Mouse (Mus musculus): ENCODE measurements around the gene Dpf1. TPM values are rescaled to one million over a fixed set of nuclear protein-coding genes. Genes with fewer than 3 reads are reported as not detected.

Dpf1 gene
- polyA plus RNA-seq, 1 experiment from 2014 or later, result 12.8 TPM

DNA sequence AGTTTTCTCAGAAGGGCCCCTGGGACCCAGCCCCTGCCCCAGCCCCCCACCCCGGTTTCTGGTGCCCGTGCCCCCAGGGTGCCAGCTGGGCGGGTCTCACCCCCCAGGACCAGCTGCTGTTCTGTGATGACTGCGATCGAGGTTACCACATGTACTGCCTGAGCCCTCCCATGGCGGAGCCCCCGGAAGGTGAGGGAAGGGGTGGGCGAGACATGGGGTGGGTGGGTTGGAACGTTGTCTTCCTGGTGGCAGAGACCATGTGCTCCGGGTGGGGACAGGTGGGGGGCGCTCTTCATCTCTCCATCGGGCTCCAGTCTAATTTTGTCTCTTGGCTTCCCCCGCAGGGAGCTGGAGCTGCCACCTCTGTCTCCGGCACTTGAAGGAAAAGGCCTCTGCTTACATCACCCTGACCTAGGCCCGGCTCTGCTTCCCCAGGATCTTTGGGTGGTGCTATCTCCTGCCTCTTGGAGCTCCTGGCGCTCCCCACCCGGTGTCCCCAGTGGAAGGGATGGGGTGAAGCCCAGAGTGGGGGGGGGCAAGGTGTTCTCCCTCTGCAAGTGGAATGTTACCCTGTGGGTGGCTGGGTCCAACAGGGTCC lies 12.5 kb downstream of the Dpf1 start:
- H3K4me1 ChIP-seq, result peaks cover 60% of the 10 kb centered on the region
- no peaks in the 10 kb centered on the region for H3K27me3 ChIP-seq
- no peak overlapping the region for H3K4me3 ChIP-seq
- no peaks in the 10 kb centered on the region for H3K9me3 ChIP-seq
- H3K9ac ChIP-seq, result no peak overlapping the region
- peak overlapping the region; percentile 47 for H3K4me2 ChIP-seq
- no peak for ATAC-seq (ENCODE audit: borderline replicate concordance, extremely low read depth, low FRiP score, low TSS enrichment)
- H3K27ac ChIP-seq, result peak overlapping the region; percentile 94
- WGBS, result 47% methylated on average over 17 of the region's 17 CpGs
- no peaks in the 10 kb centered on the region for H3K36me3 ChIP-seq

DNA sequence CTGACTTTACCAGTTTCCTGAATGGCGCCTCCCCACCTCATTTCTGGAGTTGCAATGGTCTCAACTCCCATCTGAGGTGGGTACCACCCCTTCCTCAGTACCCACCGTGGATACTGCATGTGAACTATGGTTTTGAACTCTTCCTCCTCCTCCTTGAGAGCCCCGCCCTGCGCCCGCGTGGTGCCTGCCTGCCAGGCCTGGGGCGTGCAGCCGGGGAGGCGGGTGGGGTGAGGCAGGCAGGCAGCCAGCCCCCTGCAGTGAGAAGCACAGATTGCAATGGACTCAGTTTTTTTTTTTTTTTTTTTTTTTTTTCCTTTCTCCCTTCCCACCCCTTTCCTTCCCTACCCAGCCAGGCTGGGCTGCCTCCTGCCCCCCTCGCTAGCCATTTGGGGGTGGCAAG lies 13.2 kb downstream of the Dpf1 start:
- H3K4me2 ChIP-seq, result peak overlapping the region; percentile 47
- H3K27me3 ChIP-seq, result no peaks in the 10 kb centered on the region
- no peaks in the 10 kb centered on the region for H3K36me3 ChIP-seq
- 3% methylated on average over 8 of the region's 10 CpGs for WGBS
- no peak overlapping the region for H3K4me3 ChIP-seq
- peaks cover 63% of the 10 kb centered on the region for H3K4me1 ChIP-seq
- H3K9me3 ChIP-seq, result no peaks in the 10 kb centered on the region
- peak overlapping the region; percentile 27; the same call in 1 of the 2 replicates for H3K9ac ChIP-seq
- peak; percentile 39 for ATAC-seq (ENCODE audit: borderline replicate concordance, extremely low read depth, low FRiP score, low TSS enrichment)
- peak overlapping the region; percentile 94 for H3K27ac ChIP-seq

DNA sequence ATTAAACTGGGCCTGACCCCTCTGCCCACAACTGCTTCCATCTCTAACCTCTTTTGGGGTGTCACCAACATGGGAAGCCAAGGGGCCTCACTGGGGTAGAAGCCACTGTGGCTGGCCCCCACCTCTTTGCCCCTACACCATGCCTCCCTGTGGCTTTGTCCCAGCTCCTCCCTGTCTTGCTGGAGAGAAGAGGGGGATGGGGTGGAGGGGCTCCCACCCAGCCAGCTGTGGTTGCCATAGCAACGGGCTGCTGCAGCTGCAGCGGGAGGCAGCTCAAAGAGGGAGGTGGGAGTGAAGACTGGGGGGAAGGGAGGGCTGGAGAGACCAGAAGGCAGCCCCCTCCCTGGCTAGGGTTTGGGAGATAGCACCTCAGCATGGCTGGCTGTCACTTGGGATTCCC lies 13.8 kb downstream of the Dpf1 start:
- Histone ChIP-seq H3K9ac (peak overlapping the region; percentile 27; the same call in 1 of the 2 replicates), H3K27ac (peak overlapping the region; percentile 94), H3K4me1 (peaks cover 63% of the 10 kb centered on the region), H3K36me3 (no peaks in the 10 kb centered on the region), H3K4me2 (peak overlapping the region; percentile 47), H3K4me3 (0 out of 2 replicates have a peak overlapping the region, but pooled peaks have one; percentile 3), H3K27me3 (no peaks in the 10 kb centered on the region), H3K9me3 (no peaks in the 10 kb centered on the region)
- WGBS, result 0% methylated on average over 2 of the region's 2 CpGs
- peak; percentile 50 for ATAC-seq (ENCODE audit: borderline replicate concordance, extremely low read depth, low FRiP score, low TSS enrichment)

DNA sequence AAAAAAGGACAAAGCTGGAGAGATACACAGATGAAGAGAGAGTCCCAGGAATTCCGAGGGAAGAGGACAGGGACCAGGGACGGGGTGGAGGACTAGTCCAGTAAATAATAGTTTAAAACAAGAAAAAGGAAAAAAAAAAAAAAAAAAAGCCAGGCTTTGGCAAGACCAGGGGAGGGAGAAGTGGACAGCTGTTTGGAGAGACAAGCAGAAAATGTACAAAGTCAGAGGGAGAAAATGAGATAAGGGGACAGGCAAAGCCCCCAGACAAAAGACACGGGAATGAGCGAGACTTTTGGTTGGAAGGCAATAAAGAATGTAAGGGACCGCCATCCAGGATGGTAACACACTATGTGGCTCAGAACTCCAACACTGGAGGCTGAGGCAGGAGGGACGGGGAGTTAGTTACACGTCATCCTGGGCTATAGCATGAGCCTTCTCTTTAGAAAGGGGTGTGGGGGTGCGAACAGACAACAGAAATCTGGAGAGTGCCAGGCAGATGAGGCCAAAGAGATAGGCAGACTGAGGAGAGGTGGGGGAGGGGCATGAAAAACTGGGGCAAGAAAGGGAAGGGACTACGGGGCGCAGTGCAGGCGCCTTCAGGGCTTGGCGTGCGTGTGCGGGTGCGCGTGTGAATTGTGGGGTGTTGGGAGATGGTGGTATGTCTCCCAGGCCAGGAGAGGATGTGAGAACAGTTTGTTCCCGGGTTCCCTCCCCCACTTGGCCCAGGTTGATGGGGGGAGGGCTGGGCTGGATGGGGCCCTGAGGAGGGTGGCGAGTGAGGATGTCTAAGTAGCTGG lies 14.6 kb downstream of the Dpf1 start:
- H3K4me3 ChIP-seq, result peak overlapping the region; percentile 30
- peak; percentile 56 for ATAC-seq (ENCODE audit: borderline replicate concordance, extremely low read depth, low FRiP score, low TSS enrichment)
- peak overlapping the region; percentile 94 for H3K27ac ChIP-seq
- H3K27me3 ChIP-seq, result no peaks in the 10 kb centered on the region
- H3K4me2 ChIP-seq, result peak overlapping the region; percentile 47
- 5% methylated on average over 18 of the region's 18 CpGs for WGBS
- H3K4me1 ChIP-seq, result peaks cover 63% of the 10 kb centered on the region
- no peaks in the 10 kb centered on the region for H3K9me3 ChIP-seq
- H3K36me3 ChIP-seq, result no peaks in the 10 kb centered on the region
- H3K9ac ChIP-seq, result peak overlapping the region; percentile 13; the same call in 1 of the 2 replicates

DNA sequence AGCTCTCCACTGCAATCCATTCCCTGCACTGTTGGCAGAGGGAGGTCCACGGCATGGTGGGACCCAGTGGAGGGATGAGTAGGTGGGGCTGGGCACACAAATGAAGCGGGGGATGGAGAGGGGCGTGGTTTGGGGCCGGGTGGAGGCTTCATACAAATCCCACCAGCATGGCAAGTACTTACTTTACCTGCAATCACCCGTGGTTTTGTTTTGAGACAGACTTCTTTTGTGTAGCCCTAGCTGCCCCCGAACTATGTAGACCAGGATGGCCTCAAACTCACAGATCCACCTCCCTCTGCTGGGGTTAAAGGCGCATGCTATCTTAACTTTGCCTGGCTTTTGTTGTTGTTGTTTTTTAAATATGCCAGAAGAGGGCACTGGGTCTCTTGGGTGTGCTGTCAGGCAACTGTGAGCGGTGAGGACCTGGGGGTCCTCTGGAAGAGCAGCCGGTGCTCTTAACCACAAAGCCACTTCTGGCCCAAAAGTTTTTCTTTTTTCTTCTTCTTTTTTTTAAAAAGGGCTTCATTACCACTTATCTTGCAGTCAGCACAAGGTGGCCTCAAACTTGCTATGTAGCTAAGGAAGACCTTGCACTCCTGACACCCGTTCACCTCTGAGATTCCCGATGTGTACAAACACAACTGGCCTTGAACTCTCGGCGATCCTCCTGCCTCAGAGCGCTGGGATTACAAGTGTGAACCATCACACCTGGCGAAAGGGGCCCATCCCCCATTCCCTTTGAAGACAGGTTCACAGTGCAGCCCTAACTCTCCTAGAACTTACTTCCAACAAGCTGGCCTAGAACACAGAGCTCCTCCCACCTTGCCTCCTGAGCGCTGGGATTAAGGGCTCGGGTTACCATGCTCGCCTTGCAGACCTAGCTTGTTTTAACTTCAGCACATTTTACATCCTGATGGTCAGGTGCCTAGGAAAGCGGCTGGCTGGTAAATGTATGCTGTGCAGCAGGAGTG lies 15.9 kb downstream of the Dpf1 start:
- H3K36me3 ChIP-seq, result peaks cover 9% of the 10 kb centered on the region
- peak overlapping the region; percentile 94 for H3K27ac ChIP-seq
- no peaks in the 10 kb centered on the region for H3K27me3 ChIP-seq
- peaks cover 63% of the 10 kb centered on the region for H3K4me1 ChIP-seq
- no peaks in the 10 kb centered on the region for H3K9me3 ChIP-seq
- 14% methylated on average over 19 of the region's 19 CpGs for WGBS
- peak overlapping the region; percentile 47 for H3K4me2 ChIP-seq
- ATAC-seq (ENCODE audit: borderline replicate concordance, extremely low read depth, low FRiP score, low TSS enrichment), result no peak
- H3K9ac ChIP-seq, result peak overlapping the region; percentile 13; the same call in 1 of the 2 replicates
- peak overlapping the region; percentile 30 for H3K4me3 ChIP-seq

DNA sequence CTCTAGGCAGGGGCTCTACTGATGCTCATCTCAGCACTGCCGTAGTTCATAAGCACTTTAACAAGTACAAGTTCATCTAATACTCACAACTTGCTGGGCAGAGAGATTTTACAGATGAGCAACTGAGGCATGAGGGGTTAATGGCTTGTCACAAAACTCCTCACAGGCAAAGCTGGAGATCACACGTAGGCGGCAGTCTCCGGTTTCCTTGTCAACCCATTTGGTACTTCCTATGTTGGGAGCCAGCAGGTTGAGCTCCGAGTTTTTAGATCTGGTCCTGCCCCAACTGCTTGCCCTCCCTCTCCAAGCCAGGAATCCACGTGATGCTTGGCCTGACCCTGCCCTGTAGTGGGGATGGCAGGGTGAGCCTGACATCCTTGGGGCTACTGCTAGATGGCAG lies 23.3 kb downstream of the Dpf1 start:
- Histone ChIP-seq H3K9ac (no peak overlapping the region), H3K36me3 (peaks cover 43% of the 10 kb centered on the region), H3K27ac (no peak overlapping the region), H3K4me2 (no peak overlapping the region), H3K4me3 (no peak overlapping the region), H3K9me3 (no peaks in the 10 kb centered on the region), H3K27me3 (no peaks in the 10 kb centered on the region), H3K4me1 (no peaks in the 10 kb centered on the region)
- 72% methylated on average over 6 of the region's 6 CpGs for WGBS
- ATAC-seq (ENCODE audit: borderline replicate concordance, extremely low read depth, low FRiP score, low TSS enrichment), result no peak

DNA sequence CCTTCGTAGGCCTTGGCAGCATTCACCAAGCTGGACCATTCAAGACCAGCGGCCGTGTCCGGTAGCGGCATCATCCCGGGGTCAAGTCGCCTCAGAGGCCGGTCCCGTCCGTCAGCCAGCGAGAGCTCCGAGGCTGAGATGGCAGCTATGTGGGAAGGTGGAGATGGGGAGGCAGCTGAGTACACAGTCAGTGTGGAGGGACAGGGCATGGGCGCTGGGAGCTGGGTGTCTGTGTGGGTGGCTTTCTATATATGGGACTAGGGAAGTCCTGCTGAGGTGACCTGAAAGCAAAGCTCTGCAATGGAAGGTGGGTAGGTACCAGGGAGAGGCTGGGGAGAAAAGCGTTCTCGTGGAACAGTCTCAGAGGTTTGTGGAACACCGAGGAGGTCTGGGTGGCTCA lies 25.2 kb downstream of the Dpf1 start:
- WGBS, result 92% methylated on average over 16 of the region's 16 CpGs
- no peak for ATAC-seq (ENCODE audit: borderline replicate concordance, extremely low read depth, low FRiP score, low TSS enrichment)
- Histone ChIP-seq H3K4me2 (no peak overlapping the region), H3K9ac (no peak overlapping the region), H3K9me3 (no peaks in the 10 kb centered on the region), H3K4me1 (no peaks in the 10 kb centered on the region), H3K27ac (no peak overlapping the region), H3K27me3 (no peaks in the 10 kb centered on the region), H3K4me3 (no peak overlapping the region), H3K36me3 (peaks cover 41% of the 10 kb centered on the region)

DNA sequence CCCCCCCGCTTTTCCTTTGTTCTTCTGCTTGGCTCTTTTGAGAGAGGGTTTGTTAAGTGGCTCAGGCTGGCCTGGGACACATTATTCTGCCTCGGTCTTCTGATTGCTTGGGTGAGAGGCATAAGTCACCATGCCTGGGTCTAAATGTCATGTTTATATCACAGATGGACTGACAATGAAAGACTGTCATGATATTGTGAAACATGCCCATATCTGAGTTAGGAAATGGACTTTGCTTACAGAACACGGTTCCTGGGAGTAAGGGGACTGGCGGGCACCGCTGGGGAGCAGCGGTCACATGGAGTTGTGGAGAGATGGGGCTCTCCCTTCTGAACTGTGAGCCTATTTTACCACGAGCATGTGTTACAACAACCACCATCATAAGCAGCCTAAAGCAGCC lies 30.4 kb downstream of the Dpf1 start:
- H3K27me3 ChIP-seq, result no peaks in the 10 kb centered on the region
- H3K36me3 ChIP-seq, result peaks cover 32% of the 10 kb centered on the region
- no peak overlapping the region for H3K27ac ChIP-seq
- no peak; the same call in 1 of the 2 replicates for ATAC-seq (ENCODE audit: borderline replicate concordance, extremely low read depth, low FRiP score, low TSS enrichment)
- H3K4me2 ChIP-seq, result no peak overlapping the region
- no peaks in the 10 kb centered on the region for H3K9me3 ChIP-seq
- H3K4me3 ChIP-seq, result no peak overlapping the region
- peaks cover 3% of the 10 kb centered on the region for H3K4me1 ChIP-seq
- 26% methylated on average over 6 of the region's 7 CpGs for whole genome bisulfite sequencing
- no peak overlapping the region for H3K9ac ChIP-seq

DNA sequence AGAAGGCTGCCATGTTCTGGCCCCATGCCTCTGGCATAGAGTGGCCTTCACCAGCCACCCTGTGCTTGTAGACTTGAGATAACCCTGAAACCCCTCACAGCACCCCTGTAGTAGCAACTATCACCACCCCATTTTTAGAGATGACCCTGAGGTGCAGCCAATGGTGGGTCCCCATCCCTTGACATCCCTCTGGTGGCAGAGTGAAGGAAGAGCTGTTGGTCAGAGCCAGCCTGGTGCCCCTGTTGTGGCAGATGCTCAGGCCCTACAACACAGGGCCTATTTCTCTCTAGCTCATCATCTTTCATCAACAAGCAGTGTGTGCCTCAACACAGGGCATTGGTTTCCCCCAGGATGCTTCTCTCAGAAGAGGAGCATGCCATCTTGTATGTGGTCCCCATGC lies 31.5 kb downstream of the Dpf1 start:
- Histone ChIP-seq H3K27ac (no peak overlapping the region), H3K36me3 (peaks cover 27% of the 10 kb centered on the region; the same call in 1 of the 2 replicates), H3K4me2 (no peak overlapping the region), H3K27me3 (no peaks in the 10 kb centered on the region), H3K9ac (no peak overlapping the region), H3K4me3 (no peak overlapping the region), H3K4me1 (peaks cover 3% of the 10 kb centered on the region), H3K9me3 (no peaks in the 10 kb centered on the region)
- ATAC-seq (ENCODE audit: borderline replicate concordance, extremely low read depth, low FRiP score, low TSS enrichment), result no peak

DNA sequence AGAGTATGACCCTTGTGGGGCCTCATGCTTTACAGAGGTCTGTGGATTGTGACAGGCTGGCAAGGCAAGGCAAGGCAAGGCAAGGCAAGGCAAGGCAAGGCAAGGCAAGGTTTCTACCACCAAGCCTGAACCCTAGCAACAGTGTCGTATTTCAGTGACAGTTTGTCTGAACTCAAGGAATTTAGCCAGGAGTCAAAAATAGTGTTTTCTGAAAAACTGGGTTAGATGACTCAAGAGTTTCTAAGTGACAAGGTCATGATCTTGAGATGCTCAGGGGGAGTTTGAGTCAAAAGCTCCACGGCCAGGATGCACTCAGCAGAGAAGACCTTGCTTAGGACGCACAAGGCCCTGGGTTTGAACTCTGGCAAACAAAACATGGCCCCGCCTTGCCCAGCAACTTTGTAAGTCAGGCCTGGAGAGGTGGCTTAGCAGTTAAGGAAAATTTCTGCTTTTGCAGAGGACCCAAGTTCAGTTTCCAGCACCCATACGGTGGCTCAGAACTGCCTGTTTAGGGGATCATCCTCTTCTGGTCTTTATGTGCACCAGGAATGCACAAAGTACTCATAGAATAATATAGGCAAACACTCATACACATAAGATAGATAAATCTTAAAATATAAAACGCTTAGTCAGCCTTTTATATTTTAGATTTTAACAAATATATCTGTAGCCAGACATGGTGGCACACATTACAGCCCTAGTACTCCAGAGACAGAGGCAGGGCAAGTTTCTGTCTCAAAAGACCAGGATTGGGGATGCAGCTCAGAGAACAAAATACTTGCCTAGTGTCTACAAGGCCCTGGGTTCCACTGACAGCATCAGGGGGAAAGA lies 32.3 kb downstream of the Dpf1 start:
- H3K27ac ChIP-seq, result no peak overlapping the region
- no peak overlapping the region for H3K4me2 ChIP-seq
- no peaks in the 10 kb centered on the region for H3K27me3 ChIP-seq
- H3K4me1 ChIP-seq, result peaks cover 3% of the 10 kb centered on the region
- WGBS, result 71% methylated on average over 6 of the region's 6 CpGs
- H3K9ac ChIP-seq, result no peak overlapping the region
- no peaks in the 10 kb centered on the region for H3K9me3 ChIP-seq
- H3K36me3 ChIP-seq, result peaks cover 20% of the 10 kb centered on the region; the same call in 1 of the 2 replicates
- ATAC-seq (ENCODE audit: borderline replicate concordance, extremely low read depth, low FRiP score, low TSS enrichment), result no peak
- H3K4me3 ChIP-seq, result no peak overlapping the region

DNA sequence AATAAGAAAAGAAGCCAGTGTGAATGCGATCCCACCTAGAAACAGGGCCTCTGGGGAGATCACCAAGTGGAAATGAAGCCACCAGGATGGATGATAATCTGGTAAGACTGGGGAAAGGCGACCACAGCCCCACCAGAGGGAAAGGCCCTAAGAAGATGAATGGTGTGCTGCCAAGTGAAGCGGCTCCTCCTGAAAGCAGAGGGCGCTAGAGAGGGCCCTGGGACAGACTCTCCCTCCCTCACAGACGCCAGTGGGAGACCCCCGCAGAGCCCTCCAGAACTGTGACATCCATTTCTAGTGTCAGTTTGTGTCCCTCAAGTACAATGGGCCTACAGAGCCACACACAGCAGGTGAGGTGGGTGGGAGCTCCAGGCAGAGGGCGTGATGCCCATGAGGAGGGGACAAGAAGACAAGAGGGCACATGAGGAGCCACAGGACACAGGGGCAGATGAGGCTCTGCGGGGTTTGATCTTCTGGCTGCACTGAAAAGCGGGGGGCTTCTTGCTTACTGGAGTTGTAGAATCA lies 33.1 kb downstream of the Dpf1 start:
- peaks cover 3% of the 10 kb centered on the region for H3K4me1 ChIP-seq
- whole genome bisulfite sequencing, result 75% methylated on average over 9 of the region's 9 CpGs
- no peak for ATAC-seq (ENCODE audit: borderline replicate concordance, extremely low read depth, low FRiP score, low TSS enrichment)
- no peak overlapping the region for H3K27ac ChIP-seq
- H3K4me3 ChIP-seq, result no peak overlapping the region
- H3K4me2 ChIP-seq, result no peak overlapping the region
- H3K36me3 ChIP-seq, result peaks cover 12% of the 10 kb centered on the region; the same call in 1 of the 2 replicates
- no peaks in the 10 kb centered on the region for H3K27me3 ChIP-seq
- H3K9ac ChIP-seq, result no peak overlapping the region
- H3K9me3 ChIP-seq, result no peaks in the 10 kb centered on the region

Measured in lung, embryonic 15.5 days (tissue).